Mouse (Mus musculus): ENCODE measurements around the gene Ip6k2.

DNA sequence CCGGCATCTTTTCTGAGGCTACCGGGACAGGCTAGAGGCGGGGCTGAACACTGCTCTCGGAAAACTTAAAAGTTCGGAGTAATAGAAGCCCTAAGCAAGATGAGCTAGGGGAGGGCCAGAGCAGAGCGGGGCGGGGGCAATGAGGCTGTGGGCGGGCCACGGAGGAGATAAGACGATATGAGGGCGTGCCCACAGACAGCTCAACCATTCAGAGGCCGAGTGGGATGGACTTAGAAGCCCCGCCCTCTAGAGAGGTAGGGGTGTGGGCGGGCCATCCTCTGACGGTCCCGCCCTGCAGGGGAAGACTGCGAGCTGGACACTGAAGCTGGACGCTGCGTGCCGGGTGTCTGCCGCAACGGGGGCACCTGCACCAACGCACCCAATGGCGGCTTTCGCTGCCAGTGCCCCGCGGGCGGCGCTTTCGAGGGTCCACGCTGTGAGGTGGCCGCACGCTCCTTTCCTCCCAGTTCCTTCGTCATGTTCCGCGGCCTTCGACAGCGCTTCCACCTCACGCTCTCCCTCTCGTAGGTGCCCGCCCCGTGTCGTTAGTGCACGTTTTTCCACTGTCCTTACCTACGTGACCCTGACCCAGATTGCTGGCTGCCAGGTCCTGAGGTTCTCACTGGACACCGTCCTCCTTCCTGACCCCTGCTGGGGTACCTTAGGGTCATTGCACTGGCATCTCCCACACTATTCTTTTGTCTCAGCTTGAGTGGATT is 49.0 kb downstream of the Ip6k2 start:
- TF ChIP-seq CTCF (conservative IDR thresholded peaks at IDR 0.05; ENCODE audit: low read length) (no peak), NANOG (IDR thresholded peaks at IDR 0.05; ENCODE audit: borderline replicate concordance, low read length) (no peak)
